Mouse (Mus musculus): ENCODE results near the gene Zcchc7.

The Zcchc7 gene

GRCm38 (mm10) chr4:44755553-44756133 is at the start of gene Zcchc7:
Gene Zcchc7 (plus strand): TSS chr4:44755877.
- no peak for DNase-seq (ENCODE audit: low spot score)

- peak; percentile 51 for DNase-seq (ENCODE audit: low spot score)
Observed at GRCm38 (mm10) chr4:44705967-44706366, 49.7 kb upstream of the Zcchc7 start.

- DNase-seq (ENCODE audit: low spot score), result no peak
Observed at GRCm38 (mm10) chr4:44706865-44707264, 48.8 kb upstream of the Zcchc7 start.

- DNase-seq (ENCODE audit: low spot score), result no peak
Observed at GRCm38 (mm10) chr4:44708311-44708710, 47.4 kb upstream of the Zcchc7 start.

- no peak for DNase-seq (ENCODE audit: low spot score)
Observed at GRCm38 (mm10) chr4:44709091-44709695, 46.5 kb upstream of the Zcchc7 start.

GRCm38 (mm10) chr4:44709740-44710700 is 45.7 kb upstream of the Zcchc7 start, which contains the start of gene Pax5:
Gene Pax5 (minus strand): TSS chr4:44710487.
- DNase-seq (ENCODE audit: low spot score), result no peak

- peak; percentile 44 for DNase-seq (ENCODE audit: low spot score)
Observed at GRCm38 (mm10) chr4:44710701-44711097, 45.0 kb upstream of the Zcchc7 start.

- no peak for DNase-seq (ENCODE audit: low spot score)
Observed at GRCm38 (mm10) chr4:44711136-44711900, 44.4 kb upstream of the Zcchc7 start.

- peak; percentile 54 for DNase-seq (ENCODE audit: low spot score)
Observed at GRCm38 (mm10) chr4:44712051-44712700, 43.5 kb upstream of the Zcchc7 start.

- peak; percentile 60 for DNase-seq (ENCODE audit: low spot score)
Observed at GRCm38 (mm10) chr4:44712786-44713553, 42.7 kb upstream of the Zcchc7 start.

- DNase-seq (ENCODE audit: low spot score), result peak; percentile 39
Observed at GRCm38 (mm10) chr4:44713554-44714051, 42.1 kb upstream of the Zcchc7 start.

GRCm38 (mm10) chr4:44714111-44714621 is 41.5 kb upstream of the Zcchc7 start:
- DNase-seq (ENCODE audit: low spot score), result no peak

- no peak for DNase-seq (ENCODE audit: low spot score)
Observed at GRCm38 (mm10) chr4:44715621-44716160, 40.0 kb upstream of the Zcchc7 start.

GRCm38 (mm10) chr4:44716391-44716790 is 39.3 kb upstream of the Zcchc7 start:
- no peak for DNase-seq (ENCODE audit: low spot score)

GRCm38 (mm10) chr4:44717676-44718075 is 38.0 kb upstream of the Zcchc7 start:
- no peak for DNase-seq (ENCODE audit: low spot score)

- DNase-seq (ENCODE audit: low spot score), result no peak
Observed at GRCm38 (mm10) chr4:44720046-44720445, 35.6 kb upstream of the Zcchc7 start.

GRCm38 (mm10) chr4:44721237-44721636 is 34.4 kb upstream of the Zcchc7 start:
- DNase-seq (ENCODE audit: low spot score), result no peak

GRCm38 (mm10) chr4:44740471-44740870 is 15.2 kb upstream of the Zcchc7 start:
- DNase-seq (ENCODE audit: low spot score), result no peak

GRCm38 (mm10) chr4:44756134-44756951 is 666 bp downstream of the Zcchc7 start:
- DNase-seq (ENCODE audit: low spot score), result peak; percentile 93
